Mouse (Mus musculus): ENCODE results near the gene Aox2.

- TF ChIP-seq CTCF (IDR thresholded peaks at IDR 0.05; ENCODE audit: low read depth) (no peak), EP300 (optimal IDR thresholded peaks at IDR 0.05) (no peak)
These were observed 142.8 kb downstream of the Aox2 start for GRCm38 (mm10) chr1:58420961-58421360.

All from stomach, postnatal 0 days (tissue).